Mouse (Mus musculus): ENCODE measurements around the gene Snhg11. TPM values are rescaled to one million over a fixed set of nuclear protein-coding genes. Genes with fewer than 3 reads are reported as not detected.

The Snhg11 gene
- 22.1 and 25.2 TPM in 2 replicates for polyA plus RNA-seq (2016; fragmentation: Nextera tagmentation; extraction: Ambion mirVana)

- Histone ChIP-seq H3K27me3 (replicated peaks; ENCODE audit: low read depth, poor library complexity, severe bottlenecking) (peaks cover 56% of the 10 kb centered on the region), H3K36me3 (replicated peaks) (no peaks in the 10 kb centered on the region), H3K4me3 (peak within 1 kb of the TSS; percentile 64), H3K4me1 (peaks cover 17% of the 10 kb centered on the region), H3K27ac (replicated peaks) (peak within 1 kb of the TSS; percentile 57; the same call in 1 of the 2 replicates), H3K9me3 (no peaks in the 10 kb centered on the region)
- peak; percentile 83 for DNase-seq (ENCODE audit: low spot score)
- WGBS = 2% methylated on average over 36 of the region's 36 CpGs
Observed at GRCm38 (mm10) chr2:158375443-158376122, at the start of gene Snhg11. TSS of gene Snhg11 (plus strand) at chr2:158375638.

GRCm38 (mm10) chr2:158334356-158334755, 41.1 kb upstream of the Snhg11 start:
- Histone ChIP-seq H3K4me3 (no peak overlapping the region), H3K27me3 (replicated peaks; ENCODE audit: low read depth, poor library complexity, severe bottlenecking) (no peaks in the 10 kb centered on the region), H3K27ac (replicated peaks) (no peak overlapping the region), H3K36me3 (replicated peaks) (no peaks in the 10 kb centered on the region), H3K9me3 (no peaks in the 10 kb centered on the region), H3K4me1 (peaks cover 9% of the 10 kb centered on the region; the same call in 1 of the 2 replicates)
- DNase-seq (ENCODE audit: low spot score) = no peak
- WGBS = 91% methylated on average over 13 of the region's 13 CpGs

DNA sequence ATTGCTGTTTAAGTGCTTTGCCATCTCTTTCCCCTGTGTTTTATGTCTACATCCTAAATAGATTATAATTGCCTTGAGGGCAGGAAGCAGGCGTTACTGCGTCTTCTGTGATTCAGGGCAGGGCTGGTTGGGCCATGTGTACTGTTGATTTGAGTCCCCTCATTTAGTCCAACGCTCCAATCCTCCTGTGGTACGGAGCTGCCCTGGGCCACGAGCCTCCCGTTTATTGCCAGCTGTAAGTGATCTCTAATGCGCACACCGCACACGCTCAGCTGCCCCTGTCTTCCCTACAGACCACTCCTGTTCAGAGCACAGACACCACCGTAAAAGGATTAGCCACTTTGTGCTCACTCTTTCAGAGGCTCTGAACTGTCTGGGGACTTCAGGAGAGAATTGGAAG, 37.7 kb upstream of the Snhg11 start:
- Histone ChIP-seq H3K27ac (replicated peaks) (no peak overlapping the region), H3K4me3 (no peak overlapping the region), H3K9me3 (no peaks in the 10 kb centered on the region), H3K27me3 (replicated peaks; ENCODE audit: low read depth, poor library complexity, severe bottlenecking) (no peaks in the 10 kb centered on the region), H3K4me1 (peaks cover 9% of the 10 kb centered on the region; the same call in 1 of the 2 replicates), H3K36me3 (replicated peaks) (no peaks in the 10 kb centered on the region)
- 72% methylated on average over 10 of the region's 10 CpGs for WGBS
- no peak for DNase-seq (ENCODE audit: low spot score)

DNA sequence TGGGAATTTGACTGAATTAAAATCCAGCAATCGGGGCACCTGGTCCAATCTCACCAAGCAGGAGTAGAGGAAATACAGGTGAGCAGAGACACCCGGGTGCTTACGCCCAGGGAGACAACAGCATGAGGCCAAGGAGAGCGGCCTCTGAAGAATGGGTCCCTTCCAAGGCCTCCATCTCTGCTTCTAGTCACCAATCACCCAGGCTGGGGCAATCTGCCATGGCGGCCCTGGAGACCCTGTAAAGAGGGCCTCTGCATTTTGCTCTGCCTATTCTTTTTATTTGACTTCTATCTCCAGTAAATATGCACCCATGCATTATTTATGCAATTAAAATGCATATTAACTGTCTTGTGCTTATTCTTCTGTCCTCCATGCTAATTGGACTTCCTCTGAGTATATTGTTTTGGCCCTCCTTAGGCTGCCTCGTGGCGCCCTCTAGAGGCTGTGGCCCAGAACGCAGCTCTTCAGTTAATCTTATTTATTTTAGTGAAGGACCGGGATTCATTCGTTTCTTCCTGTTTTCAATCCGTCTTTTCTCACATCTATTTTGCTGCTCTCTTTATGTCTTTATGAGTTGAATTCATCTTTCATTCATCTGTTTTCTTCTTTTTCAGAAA, 35.4 kb upstream of the Snhg11 start:
- WGBS = 39% methylated on average over 11 of the region's 11 CpGs
- H3K4me3 ChIP-seq = no peak overlapping the region
- DNase-seq (ENCODE audit: low spot score) = peak; percentile 72

DNA sequence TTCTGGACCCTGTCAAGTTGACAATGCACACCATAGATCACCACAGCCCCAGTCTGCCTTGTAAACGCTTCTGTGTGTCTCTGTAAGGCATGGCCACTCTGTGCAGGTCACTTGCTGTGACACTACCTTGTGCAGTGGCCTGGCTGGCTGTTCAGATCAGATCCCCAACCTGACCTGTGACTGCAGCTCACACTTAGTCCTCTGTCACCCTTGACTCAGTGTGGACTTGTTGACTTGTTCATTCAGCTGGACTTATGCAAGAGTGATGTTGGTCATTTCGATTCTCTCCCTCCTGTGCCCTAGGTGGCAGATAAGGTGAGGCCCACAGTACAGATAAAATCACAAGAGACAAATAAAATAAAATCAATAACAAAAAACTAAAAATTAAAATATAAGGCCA, 34.1 kb upstream of the Snhg11 start:
- Histone ChIP-seq H3K36me3 (replicated peaks) (no peaks in the 10 kb centered on the region), H3K4me1 (peaks cover 4% of the 10 kb centered on the region; the same call in 1 of the 2 replicates), H3K27me3 (replicated peaks; ENCODE audit: low read depth, poor library complexity, severe bottlenecking) (no peaks in the 10 kb centered on the region), H3K9me3 (no peaks in the 10 kb centered on the region), H3K4me3 (no peak overlapping the region), H3K27ac (replicated peaks) (no peak overlapping the region)
- no peak for DNase-seq (ENCODE audit: low spot score)
- 75% methylated on average over 2 of the region's 2 CpGs for WGBS

More for the DNA sequence above, 35.4 kb upstream of the Snhg11 start:
- no peak overlapping the region for H3K27ac ChIP-seq (replicated peaks)
- no peaks in the 10 kb centered on the region for H3K27me3 ChIP-seq (replicated peaks; ENCODE audit: low read depth, poor library complexity, severe bottlenecking)
- H3K36me3 ChIP-seq (replicated peaks) = no peaks in the 10 kb centered on the region
- no peaks in the 10 kb centered on the region for H3K9me3 ChIP-seq
- H3K4me1 ChIP-seq = peaks cover 9% of the 10 kb centered on the region; the same call in 1 of the 2 replicates

GRCm38 (mm10) chr2:158343495-158343894, 31.9 kb upstream of the Snhg11 start:
- no peaks in the 10 kb centered on the region for H3K27me3 ChIP-seq (replicated peaks; ENCODE audit: low read depth, poor library complexity, severe bottlenecking)
- no peak for DNase-seq (ENCODE audit: low spot score)
- no peak overlapping the region for H3K4me3 ChIP-seq
- no peaks in the 10 kb centered on the region for H3K4me1 ChIP-seq
- H3K27ac ChIP-seq (replicated peaks) = no peak overlapping the region; the same call in 1 of the 2 replicates
- no peaks in the 10 kb centered on the region for H3K36me3 ChIP-seq (replicated peaks)
- 68% methylated on average over 5 of the region's 5 CpGs for WGBS
- H3K9me3 ChIP-seq = no peaks in the 10 kb centered on the region

DNA sequence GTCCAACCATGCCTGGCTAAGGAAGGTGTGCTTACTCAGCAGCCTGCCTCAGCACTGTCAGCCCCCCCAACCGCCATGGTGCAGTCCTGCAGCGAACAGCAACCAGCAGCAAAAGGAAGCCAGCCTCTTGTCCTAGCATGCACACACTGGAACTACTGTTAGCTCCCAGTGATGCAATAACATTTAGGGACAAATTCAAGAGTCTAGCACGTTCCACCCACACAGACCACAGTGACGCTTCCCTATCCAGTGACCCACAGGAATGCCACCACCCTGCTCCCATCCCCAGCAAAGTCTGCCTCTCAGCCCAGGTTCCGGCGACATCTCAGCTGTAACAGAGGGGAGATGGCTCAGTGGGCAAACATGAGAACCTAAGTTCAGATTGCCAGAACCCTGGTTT, 29.0 kb upstream of the Snhg11 start:
- Histone ChIP-seq H3K36me3 (replicated peaks) (0 out of 2 replicates have a peak, but pooled peaks cover 2% of the 10 kb centered on the region), H3K4me3 (no peak overlapping the region), H3K27ac (replicated peaks) (no peak overlapping the region), H3K4me1 (no peaks in the 10 kb centered on the region), H3K9me3 (no peaks in the 10 kb centered on the region), H3K27me3 (replicated peaks; ENCODE audit: low read depth, poor library complexity, severe bottlenecking) (no peaks in the 10 kb centered on the region)
- WGBS = 72% methylated on average over 6 of the region's 6 CpGs
- no peak for DNase-seq (ENCODE audit: low spot score)

GRCm38 (mm10) chr2:158347868-158348267, 27.6 kb upstream of the Snhg11 start:
- Histone ChIP-seq H3K27me3 (replicated peaks; ENCODE audit: low read depth, poor library complexity, severe bottlenecking) (no peaks in the 10 kb centered on the region), H3K27ac (replicated peaks) (no peak overlapping the region), H3K4me1 (no peaks in the 10 kb centered on the region), H3K36me3 (replicated peaks) (peaks cover 16% of the 10 kb centered on the region), H3K4me3 (no peak overlapping the region), H3K9me3 (no peaks in the 10 kb centered on the region)
- peak; percentile 77 for DNase-seq (ENCODE audit: low spot score)
- 4% methylated on average over 6 of the region's 6 CpGs for WGBS

DNA sequence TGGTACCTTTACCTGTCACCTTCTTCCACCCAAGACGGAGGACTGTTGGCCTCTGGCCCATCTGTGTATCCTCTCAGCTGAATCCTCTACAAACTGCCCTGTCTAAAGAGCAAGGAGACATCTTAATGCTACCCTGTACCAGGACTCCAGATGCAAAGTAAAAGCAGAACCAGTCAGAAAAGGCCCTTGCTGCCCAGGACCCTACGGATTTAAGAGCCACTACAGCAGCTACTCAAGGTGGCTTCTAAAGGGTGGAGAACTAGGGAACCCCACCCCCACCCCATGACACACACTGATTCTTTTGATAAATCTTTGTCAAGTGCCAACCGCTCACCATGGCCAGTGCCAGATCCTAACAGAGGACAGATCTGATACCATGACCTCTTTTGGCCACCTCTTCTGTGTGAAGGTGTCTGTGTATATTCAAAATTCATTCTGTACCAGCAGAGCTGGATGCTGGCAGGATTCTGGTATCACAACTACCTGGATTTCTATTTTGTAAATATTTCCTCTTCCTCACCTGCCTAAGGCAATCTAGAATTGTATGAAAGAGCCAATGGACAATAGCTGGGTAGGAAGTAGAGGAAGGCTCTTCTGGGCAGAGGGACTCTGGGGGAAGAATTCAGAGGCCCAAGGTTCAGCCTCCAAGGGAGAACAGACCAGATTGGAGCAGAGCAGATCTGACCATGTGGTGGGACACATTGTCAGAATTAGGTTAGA, 22.5 kb upstream of the Snhg11 start:
- no peak for DNase-seq (ENCODE audit: low spot score)

DNA sequence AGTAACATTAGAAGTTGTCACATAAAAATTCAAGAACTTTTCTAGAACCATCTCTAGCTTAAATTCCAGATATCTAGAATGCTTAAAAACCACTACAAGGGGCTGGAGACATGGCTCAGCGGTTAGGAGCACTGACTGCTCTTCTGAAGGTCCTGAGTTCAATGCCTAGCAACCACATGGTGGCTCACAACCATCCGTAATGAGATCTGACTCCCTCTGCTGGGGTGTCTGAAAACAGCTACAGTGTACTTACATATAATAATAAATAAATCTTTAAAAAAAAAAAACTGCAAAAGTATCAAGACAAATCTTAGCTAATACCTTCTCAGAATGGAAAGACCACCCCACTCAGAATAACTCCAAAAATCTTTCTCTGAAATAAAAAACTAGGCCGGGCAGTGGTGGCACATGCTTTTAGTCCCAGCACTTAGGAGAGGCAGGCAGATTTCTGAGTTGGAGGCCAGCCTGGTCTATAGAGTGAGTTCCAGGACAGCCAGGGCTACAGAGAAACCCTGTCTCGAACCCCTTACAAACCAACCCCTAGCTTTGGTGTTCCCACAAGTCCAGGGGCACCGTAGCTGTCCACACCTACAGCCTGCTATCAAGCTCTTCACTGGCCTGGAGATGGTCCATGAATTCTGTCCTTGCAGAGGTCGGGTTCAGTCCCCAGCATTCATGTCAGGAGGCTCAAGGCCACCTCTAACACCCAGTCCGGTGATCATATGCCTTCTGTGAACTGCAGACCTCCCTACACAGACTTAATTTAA, 20.9 kb upstream of the Snhg11 start:
- Histone ChIP-seq H3K4me3 (no peak overlapping the region), H3K4me1 (peaks cover 15% of the 10 kb centered on the region), H3K36me3 (replicated peaks) (peaks cover 82% of the 10 kb centered on the region), H3K27ac (replicated peaks) (no peak overlapping the region), H3K27me3 (replicated peaks; ENCODE audit: low read depth, poor library complexity, severe bottlenecking) (no peaks in the 10 kb centered on the region), H3K9me3 (no peaks in the 10 kb centered on the region)
- 82% methylated on average over 7 of the region's 7 CpGs for WGBS
- DNase-seq (ENCODE audit: low spot score) = no peak

More for the DNA sequence above, 22.5 kb upstream of the Snhg11 start:
- no peaks in the 10 kb centered on the region for H3K27me3 ChIP-seq (replicated peaks; ENCODE audit: low read depth, poor library complexity, severe bottlenecking)
- no peak overlapping the region for H3K4me3 ChIP-seq
- no peaks in the 10 kb centered on the region; the same call in 1 of the 2 replicates for H3K4me1 ChIP-seq
- H3K27ac ChIP-seq (replicated peaks) = no peak overlapping the region
- 77% methylated on average over 3 of the region's 3 CpGs for WGBS
- no peaks in the 10 kb centered on the region for H3K9me3 ChIP-seq
- H3K36me3 ChIP-seq (replicated peaks) = peaks cover 66% of the 10 kb centered on the region

DNA sequence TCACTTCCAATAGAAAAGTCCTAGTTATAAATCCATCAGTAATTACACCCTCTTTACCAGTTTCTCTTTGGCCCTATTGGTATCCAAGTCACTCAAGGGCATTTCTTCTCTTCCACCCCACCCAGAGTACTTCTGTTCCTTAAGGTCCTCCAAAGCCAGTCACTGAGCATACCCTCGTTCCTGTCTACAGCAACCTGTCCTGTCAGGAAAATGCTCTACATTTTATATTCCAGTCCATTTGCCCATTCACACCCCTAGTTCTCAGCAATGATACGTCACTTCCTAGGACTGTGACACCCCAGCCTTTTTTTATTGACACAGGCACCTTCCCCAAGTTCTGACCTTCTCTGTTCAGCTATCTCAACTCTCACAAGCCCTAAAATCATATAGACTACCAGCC, 20.2 kb upstream of the Snhg11 start:
- DNase-seq (ENCODE audit: low spot score) = no peak
- WGBS = 86% methylated on average over 2 of the region's 2 CpGs
- H3K36me3 ChIP-seq (replicated peaks) = peaks cover 89% of the 10 kb centered on the region
- H3K9me3 ChIP-seq = no peaks in the 10 kb centered on the region
- H3K27ac ChIP-seq (replicated peaks) = no peak overlapping the region
- peaks cover 22% of the 10 kb centered on the region for H3K4me1 ChIP-seq
- H3K4me3 ChIP-seq = no peak overlapping the region
- no peaks in the 10 kb centered on the region for H3K27me3 ChIP-seq (replicated peaks; ENCODE audit: low read depth, poor library complexity, severe bottlenecking)

- WGBS = 93% methylated on average over 5 of the region's 5 CpGs
- Histone ChIP-seq H3K27me3 (replicated peaks; ENCODE audit: low read depth, poor library complexity, severe bottlenecking) (no peaks in the 10 kb centered on the region), H3K9me3 (no peaks in the 10 kb centered on the region), H3K27ac (replicated peaks) (no peak overlapping the region), H3K4me1 (peaks cover 26% of the 10 kb centered on the region), H3K36me3 (replicated peaks) (peaks cover 92% of the 10 kb centered on the region), H3K4me3 (no peak overlapping the region)
- no peak for DNase-seq (ENCODE audit: low spot score)
Observed at GRCm38 (mm10) chr2:158356121-158356520, 19.3 kb upstream of the Snhg11 start.

All from embryonic facial prominence, embryonic 10.5 days (tissue).